Mouse (Mus musculus) myocyte (in vitro differentiated cells): Measurements from ENCODE around the gene Cap2.

Experiments
- CEBPB ChIP-seq: IDR thresholded peaks from 2 replicates; pipeline ENCODE4 v1.6.1; 2011; ENCODE audit warnings: mild to moderate bottlenecking, moderate library complexity; ENCODE audit not compliant: poor library complexity, insufficient read depth, severe bottlenecking
- E2F4 ChIP-seq: IDR thresholded peaks from one replicate; pipeline ENCODE4 v1.6.1; 2011; ENCODE audit warnings: mild to moderate bottlenecking, control low read depth, moderate library complexity; ENCODE audit not compliant: insufficient read depth
- MAX ChIP-seq: IDR thresholded peaks from one replicate; pipeline ENCODE4 v1.6.1; 2011; ENCODE audit warnings: low read depth, mild to moderate bottlenecking, control low read depth
- MYOD1 ChIP-seq, 3 experiments: IDR thresholded peaks; one replicate each; pipeline ENCODE4 v1.6.1; 2011; ENCODE audit warnings: control low read depth in 2 of 3, low read depth in 2 of 3, mild to moderate bottlenecking in 2 of 3, moderate library complexity in 1 of 3; ENCODE audit not compliant: insufficient read length in 2 of 3, control insufficient read depth in 1 of 3
- MYOG ChIP-seq, 3 experiments: IDR thresholded peaks; one replicate each; pipeline ENCODE4 v1.6.1; 2011; ENCODE audit warnings: control low read depth in 2 of 3, low read depth in 2 of 3, mild to moderate bottlenecking in 2 of 3; ENCODE audit not compliant: insufficient read length in 2 of 3, control insufficient read depth in 1 of 3, insufficient read depth in 1 of 3
- POLR2A ChIP-seq: IDR thresholded peaks from one replicate; pipeline ENCODE4 v1.6.1; 2011; ENCODE audit warnings: low read depth, mild to moderate bottlenecking, control low read depth, moderate library complexity; ENCODE audit not compliant: insufficient read length
- POLR2AphosphoS2 ChIP-seq: IDR thresholded peaks from one replicate; pipeline ENCODE4 v1.6.1; 2011; ENCODE audit warnings: low read depth, control low read depth; ENCODE audit not compliant: insufficient read length
- SRF ChIP-seq: IDR thresholded peaks from one replicate; pipeline ENCODE4 v1.6.1; 2011; ENCODE audit warnings: low read depth; ENCODE audit not compliant: control insufficient read depth, insufficient read length
- TCF12 ChIP-seq: IDR thresholded peaks from one replicate; pipeline ENCODE4 v1.6.1; 2011; ENCODE audit warnings: mild to moderate bottlenecking, control low read depth; ENCODE audit not compliant: poor library complexity, insufficient read depth, severe bottlenecking
- TCF3 ChIP-seq: IDR thresholded peaks from one replicate; pipeline ENCODE4 v1.6.1; 2011; ENCODE audit warnings: low read depth, control low read depth; ENCODE audit not compliant: insufficient read length

DNA sequence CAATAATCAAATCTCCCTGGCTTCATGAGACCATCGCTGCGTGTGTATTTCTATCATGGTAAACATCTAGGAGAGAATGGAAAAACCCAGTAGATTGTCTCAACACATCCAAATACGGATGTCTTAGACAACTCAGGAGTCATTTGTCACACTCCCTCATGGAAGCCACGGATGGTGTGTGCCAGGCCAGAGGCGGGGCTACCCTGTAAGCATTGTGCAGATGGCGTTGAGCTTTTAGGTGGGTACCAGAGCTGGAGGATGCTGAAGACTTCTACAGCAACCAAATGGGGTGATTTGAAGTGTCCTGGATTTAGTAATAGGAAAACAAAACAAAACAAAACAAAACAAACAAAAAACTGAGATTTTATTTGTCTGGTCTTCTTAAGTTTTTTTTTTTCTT is 43.0 kb downstream of the Cap2 start:
- no peak for TF ChIP-seq POLR2A
- TF ChIP-seq CEBPB = no peak
- TF ChIP-seq MYOG (IDR thresholded peaks at IDR 0.05; ENCODE audit: control insufficient read depth in 1 of 3, insufficient read depth in 1 of 3, insufficient read length in 2 of 3, low read depth in 2 of 3) = peak in 1 of 3 experiments; percentile 12
- TF ChIP-seq POLR2AphosphoS2 = no peak
- TF ChIP-seq TCF12 = no peak
- no peak for TF ChIP-seq MAX
- TF ChIP-seq SRF = no peak
- TF ChIP-seq E2F4 = no peak
- no peak for TF ChIP-seq TCF3
- TF ChIP-seq MYOD1 (IDR thresholded peaks at IDR 0.05; ENCODE audit: control insufficient read depth in 1 of 3, insufficient read length in 2 of 3, low read depth in 2 of 3) = no peak
